Mouse (Mus musculus) liver, embryonic 13.5 days (tissue): ENCODE measurements around the gene Nos1. TPM values are rescaled to one million over a fixed set of nuclear protein-coding genes. Genes with fewer than 3 reads are reported as not detected.
"Not testable (repeated sequence)": the region's sequence is repeated elsewhere in the genome, so short reads cannot be mapped to it uniquely, and the experiment has no call there.

Experiments
- ATAC-seq: fragments of 200-750 bp; cut with Nextera tagmentation; 2 replicates; pipeline ENCODE4 v1.8.0; 2017; ENCODE audit warnings: low read depth, mild to moderate bottlenecking, moderate number of reproducible peaks, moderate library complexity
- DNase-seq: peaks from one replicate; pipeline ENCODE4 v3.0.0; 2022
- H3K27ac ChIP-seq: fragments of 300-500 bp; sonication (generic); 2 replicates; pipeline ENCODE4 v1.5.1; 2015; ENCODE audit warnings: moderate library complexity, mild to moderate bottlenecking, inconsistent platforms
- H3K27me3 ChIP-seq: fragments of 300-500 bp; sonication (generic); 2 replicates; pipeline ENCODE4 v1.6.1; 2015; ENCODE audit warnings: mild to moderate bottlenecking, inconsistent platforms
- H3K36me3 ChIP-seq: fragments of 300-500 bp; sonication (generic); 2 replicates; pipeline ENCODE4 v1.6.1; 2015; ENCODE audit warnings: mild to moderate bottlenecking, inconsistent platforms
- H3K4me1 ChIP-seq: fragments of 300-500 bp; sonication (generic); replicated peaks from 2 replicates; pipeline ENCODE4 v1.6.1; 2015; ENCODE audit warnings: inconsistent platforms
- H3K4me2 ChIP-seq: fragments of 300-500 bp; sonication (generic); 2 replicates; pipeline ENCODE4 v1.6.1; 2015; ENCODE audit warnings: inconsistent platforms, mild to moderate bottlenecking, moderate library complexity
- H3K4me3 ChIP-seq: fragments of 300-500 bp; sonication (generic); replicated peaks from 2 replicates; pipeline ENCODE4 v1.5.1; 2015; ENCODE audit warnings: mild to moderate bottlenecking, inconsistent platforms
- H3K9ac ChIP-seq: fragments of 300-500 bp; sonication (generic); 2 replicates; pipeline ENCODE4 v1.6.1; 2015; ENCODE audit warnings: mild to moderate bottlenecking, inconsistent platforms
- H3K9me3 ChIP-seq: fragments of 300-500 bp; sonication (generic); replicated peaks from 2 replicates; pipeline ENCODE4 v1.6.1; 2016; ENCODE audit warnings: inconsistent platforms
- WGBS: fragments of 180-500 bp; shearing (Covaris S2); methylation state at CpG from one replicate; pipeline ENCODE4 v1.1.7; 2015; ENCODE audit not compliant: insufficient replicate concordance; 5-methylcytosine and 5-hydroxymethylcytosine counted together
- polyA plus RNA-seq: library from polyadenylated mRNA; unstranded; fragments of >200 nt; fragmentation: Nextera tagmentation; extraction: Ambion mirVana; gene quantifications from 2 replicates; pipeline ENCODE4 v1.2.1, GENCODE M21; 2015

Nos1 gene
- polyA plus RNA-seq, 1 experiment from 2014 or later: not detected

DNA sequence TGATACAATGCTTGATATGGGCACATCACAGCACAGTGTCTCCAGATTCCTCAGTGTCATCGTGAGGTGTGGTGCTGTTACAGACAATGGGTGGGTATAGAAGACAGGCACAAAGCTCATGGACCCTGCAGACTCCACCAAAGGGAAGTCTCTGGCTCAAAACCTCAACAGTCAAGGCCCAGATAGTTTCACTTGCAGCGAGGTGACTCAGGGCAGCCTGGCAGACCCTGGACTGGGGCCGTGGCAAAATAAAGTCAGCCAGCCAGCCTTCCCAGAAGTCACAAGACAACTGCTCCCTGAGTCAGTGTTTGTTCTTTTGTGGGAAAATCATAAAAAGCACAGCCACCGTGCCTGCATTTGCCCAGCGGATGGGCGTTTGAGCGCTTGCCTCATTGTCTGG is 93.4 kb downstream of the Nos1 start:
- ATAC-seq (no peak), DNase-seq (no peak)
- WGBS: 71% methylated on average over 7 of the region's 7 CpGs
- Histone ChIP-seq H3K27ac (no peak overlapping the region), H3K9ac (no peak overlapping the region), H3K27me3 (no peaks in the 10 kb centered on the region), H3K4me2 (no peak overlapping the region), H3K4me3 (no peak overlapping the region), H3K36me3 (no peaks in the 10 kb centered on the region), H3K4me1 (no peaks in the 10 kb centered on the region), H3K9me3 (0 out of 2 replicates have a peak, but pooled peaks cover 6% of the 10 kb centered on the region)

DNA sequence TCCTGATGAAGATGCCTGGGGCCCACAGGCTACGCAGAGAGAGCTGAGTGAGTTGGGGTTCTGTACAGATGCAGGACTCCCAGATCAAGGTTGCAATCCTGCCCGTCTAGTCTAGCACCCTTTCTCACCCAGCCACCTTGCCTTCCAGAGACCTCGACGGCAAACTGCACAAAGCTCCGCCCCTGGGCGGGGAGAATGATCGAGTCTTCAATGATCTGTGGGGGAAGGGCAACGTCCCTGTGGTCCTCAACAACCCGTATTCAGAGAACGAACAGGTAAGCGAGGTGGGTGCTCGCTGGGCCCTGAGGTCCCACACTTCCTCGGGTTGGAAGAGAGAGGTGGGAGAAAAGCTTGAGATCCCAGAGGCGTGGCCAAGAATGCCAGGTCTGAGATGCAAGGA is 98.3 kb downstream of the Nos1 start:
- no peak for DNase-seq
- no peaks in the 10 kb centered on the region for H3K4me1 ChIP-seq
- H3K27me3 ChIP-seq: no peaks in the 10 kb centered on the region
- ATAC-seq: no peak
- WGBS: 31% methylated on average over 14 of the region's 14 CpGs
- H3K4me2 ChIP-seq: no peak overlapping the region
- no peaks in the 10 kb centered on the region for H3K36me3 ChIP-seq
- no peak overlapping the region for H3K27ac ChIP-seq
- H3K9me3 ChIP-seq: 0 out of 2 replicates have a peak, but pooled peaks cover 8% of the 10 kb centered on the region
- H3K4me3 ChIP-seq: no peak overlapping the region
- no peak overlapping the region for H3K9ac ChIP-seq

DNA sequence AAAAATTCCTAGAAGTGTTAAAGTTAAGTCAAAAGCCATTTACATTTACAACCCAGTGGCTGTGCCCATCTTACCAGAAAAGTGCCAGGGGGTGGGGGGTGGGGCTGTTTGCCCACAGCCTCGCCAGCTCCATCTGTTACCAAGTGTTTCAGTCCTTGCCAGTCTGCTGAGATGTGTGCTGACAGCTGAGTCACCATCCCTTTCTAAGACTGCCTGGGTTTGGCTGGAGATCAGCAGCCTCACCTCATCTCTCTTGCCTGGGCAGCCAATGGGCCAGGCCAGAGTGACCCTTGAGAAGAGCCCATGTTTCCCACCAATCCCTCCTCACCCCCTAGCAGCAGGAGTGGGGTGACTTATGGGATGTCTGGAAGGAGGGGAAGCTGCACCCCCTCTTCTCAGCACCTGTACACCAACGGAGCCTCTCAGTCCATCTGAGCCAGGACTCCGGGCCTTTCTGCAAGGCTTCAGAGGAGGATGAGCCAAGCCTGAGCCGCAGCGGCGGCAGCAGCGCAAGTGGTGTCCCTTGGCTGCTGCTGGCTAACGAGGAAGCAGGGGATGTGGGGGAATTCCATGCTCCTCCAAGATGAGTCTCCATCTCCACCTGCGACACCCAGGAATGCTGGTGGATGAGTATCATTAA is 100.2 kb downstream of the Nos1 start:
- H3K36me3 ChIP-seq: no peaks in the 10 kb centered on the region
- H3K27ac ChIP-seq: no peak overlapping the region
- ATAC-seq: no peak
- H3K4me2 ChIP-seq: no peak overlapping the region
- DNase-seq: no peak
- H3K4me1 ChIP-seq: no peaks in the 10 kb centered on the region
- H3K9me3 ChIP-seq: 0 out of 2 replicates have a peak, but pooled peaks cover 8% of the 10 kb centered on the region
- 78% methylated on average over 9 of the region's 9 CpGs for WGBS
- H3K27me3 ChIP-seq: no peaks in the 10 kb centered on the region
- no peak overlapping the region for H3K9ac ChIP-seq
- H3K4me3 ChIP-seq: no peak overlapping the region

DNA sequence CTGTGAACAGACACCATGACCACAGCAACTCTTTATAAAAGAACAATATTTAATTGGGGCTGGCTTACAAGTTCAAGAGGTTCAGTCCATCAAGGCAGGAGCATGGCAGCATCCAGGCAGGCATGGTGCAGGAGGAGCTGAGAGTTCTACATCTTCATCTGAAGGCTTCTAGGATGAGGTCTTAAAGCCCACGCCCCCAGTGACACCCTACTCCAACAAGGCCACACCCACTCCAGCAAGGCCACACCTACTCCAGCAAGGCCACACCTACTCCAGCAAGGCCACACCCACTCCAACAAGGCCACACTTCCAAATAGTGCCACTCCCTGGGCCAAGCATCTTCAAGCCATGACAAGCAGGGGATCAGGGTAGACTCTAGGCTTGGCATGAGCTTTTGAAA is 101.6 kb downstream of the Nos1 start:
- not testable (repeated sequence) for H3K4me2 ChIP-seq, H3K9ac ChIP-seq, H3K27me3 ChIP-seq, H3K4me3 ChIP-seq, H3K4me1 ChIP-seq, H3K9me3 ChIP-seq, DNase-seq, H3K27ac ChIP-seq, H3K36me3 ChIP-seq, ATAC-seq
- 65% methylated on average over 1 of the region's 1 CpGs for WGBS

DNA sequence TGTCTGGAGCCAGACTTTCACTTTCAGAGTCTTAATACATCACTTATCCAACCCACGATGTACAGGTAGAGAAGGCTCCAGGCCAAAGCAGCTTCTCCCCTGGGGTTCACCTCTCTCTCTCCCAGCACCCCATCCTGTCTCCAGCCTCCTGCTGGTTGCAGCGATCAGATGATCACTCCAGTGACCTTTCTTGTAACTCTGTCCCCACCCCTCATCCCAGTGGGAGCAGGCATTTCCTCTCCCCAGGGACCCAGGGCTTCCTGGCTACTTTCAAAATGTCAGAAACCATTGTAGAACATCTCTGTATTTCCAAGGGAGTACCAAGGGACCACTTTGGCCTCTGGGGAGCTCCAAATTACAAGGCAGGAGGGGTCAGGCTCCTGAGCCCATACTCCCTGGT is 104.2 kb downstream of the Nos1 start:
- no peak overlapping the region for H3K4me3 ChIP-seq
- H3K4me2 ChIP-seq: no peak overlapping the region
- WGBS: 47% methylated on average over 2 of the region's 2 CpGs
- H3K27me3 ChIP-seq: no peaks in the 10 kb centered on the region
- no peaks in the 10 kb centered on the region for H3K36me3 ChIP-seq
- H3K9ac ChIP-seq: no peak overlapping the region
- H3K27ac ChIP-seq: no peak overlapping the region
- H3K4me1 ChIP-seq: no peaks in the 10 kb centered on the region
- 0 out of 2 replicates have a peak, but pooled peaks cover 2% of the 10 kb centered on the region for H3K9me3 ChIP-seq
- ATAC-seq (no peak), DNase-seq (no peak)

DNA sequence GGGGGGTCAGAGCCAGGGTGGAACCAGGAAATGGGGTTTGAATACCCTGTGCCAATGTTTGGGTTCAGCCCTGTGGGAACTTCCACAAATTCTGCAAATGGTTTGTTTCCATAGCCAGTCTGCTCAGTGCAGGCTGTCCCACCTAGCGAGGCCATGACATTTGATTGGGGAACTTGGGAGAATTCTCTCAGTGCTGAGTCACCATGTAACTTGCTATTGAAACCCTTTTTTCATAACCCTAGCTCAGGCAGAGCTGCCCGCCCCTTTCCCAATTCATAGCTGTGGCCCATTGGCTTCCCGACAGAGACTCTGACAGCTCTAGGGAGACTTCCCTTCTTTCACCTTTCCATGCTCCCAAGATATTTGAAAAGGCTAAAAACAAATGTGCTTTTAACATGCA is 107.3 kb downstream of the Nos1 start:
- 50% methylated on average over 3 of the region's 3 CpGs for WGBS

DNA sequence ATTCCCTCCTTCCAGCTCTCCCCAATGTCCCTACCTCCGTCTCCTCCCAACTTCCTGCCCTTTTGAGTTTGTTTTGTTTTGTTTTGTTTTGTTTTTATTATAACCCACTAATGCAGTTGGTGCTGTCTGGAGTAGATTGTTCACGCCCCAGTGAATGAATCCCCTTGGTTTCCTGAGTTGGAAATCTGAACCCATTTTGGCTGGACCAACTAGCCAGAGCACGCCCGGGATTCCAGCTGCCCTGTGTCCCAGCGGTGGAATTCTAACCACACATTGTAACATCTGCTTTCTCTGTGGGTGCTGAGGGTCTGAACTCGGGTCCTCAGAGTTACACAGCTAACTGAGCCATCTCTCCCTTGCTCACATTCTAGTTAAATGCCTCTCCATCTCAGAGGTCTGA is 108.1 kb downstream of the Nos1 start:
- no peaks in the 10 kb centered on the region for H3K9me3 ChIP-seq
- no peak overlapping the region for H3K4me2 ChIP-seq
- H3K9ac ChIP-seq: no peak overlapping the region
- no peak for ATAC-seq
- no peaks in the 10 kb centered on the region for H3K4me1 ChIP-seq
- no peak overlapping the region for H3K4me3 ChIP-seq
- no peak for DNase-seq
- WGBS: 48% methylated on average over 6 of the region's 6 CpGs
- H3K27me3 ChIP-seq: no peaks in the 10 kb centered on the region
- no peak overlapping the region for H3K27ac ChIP-seq
- no peaks in the 10 kb centered on the region for H3K36me3 ChIP-seq

More for the DNA sequence above, 107.3 kb downstream of the Nos1 start:
- Histone ChIP-seq H3K9me3 (no peaks in the 10 kb centered on the region), H3K9ac (no peak overlapping the region), H3K4me2 (no peak overlapping the region), H3K36me3 (no peaks in the 10 kb centered on the region), H3K27me3 (no peaks in the 10 kb centered on the region), H3K4me1 (no peaks in the 10 kb centered on the region), H3K27ac (no peak overlapping the region), H3K4me3 (no peak overlapping the region)
- ATAC-seq (no peak), DNase-seq (no peak)

DNA sequence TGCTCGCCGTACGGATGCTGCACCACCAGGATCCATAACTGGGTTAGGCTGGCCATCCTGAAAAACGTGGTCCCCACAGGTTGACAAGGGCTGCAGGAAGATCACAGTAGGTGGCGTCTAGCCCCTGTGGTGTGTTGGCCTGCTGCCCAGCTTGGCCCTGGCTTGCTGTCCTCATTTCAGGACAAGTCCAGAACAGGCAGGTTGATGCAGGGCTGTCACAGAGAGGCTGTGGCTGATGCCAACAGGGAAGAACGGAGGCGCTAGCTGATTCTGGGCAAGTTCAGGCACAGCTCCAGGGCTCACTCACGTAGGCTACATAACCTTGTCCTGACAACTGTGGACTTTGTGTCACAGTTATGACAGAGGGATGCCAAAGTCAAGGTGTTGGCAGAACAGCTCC is 108.7 kb downstream of the Nos1 start:
- Histone ChIP-seq H3K4me1 (no peaks in the 10 kb centered on the region), H3K27ac (no peak overlapping the region), H3K9ac (no peak overlapping the region), H3K9me3 (no peaks in the 10 kb centered on the region), H3K4me3 (no peak overlapping the region), H3K4me2 (no peak overlapping the region), H3K27me3 (no peaks in the 10 kb centered on the region), H3K36me3 (no peaks in the 10 kb centered on the region)
- ATAC-seq (no peak), DNase-seq (no peak)
- WGBS: 67% methylated on average over 8 of the region's 8 CpGs

DNA sequence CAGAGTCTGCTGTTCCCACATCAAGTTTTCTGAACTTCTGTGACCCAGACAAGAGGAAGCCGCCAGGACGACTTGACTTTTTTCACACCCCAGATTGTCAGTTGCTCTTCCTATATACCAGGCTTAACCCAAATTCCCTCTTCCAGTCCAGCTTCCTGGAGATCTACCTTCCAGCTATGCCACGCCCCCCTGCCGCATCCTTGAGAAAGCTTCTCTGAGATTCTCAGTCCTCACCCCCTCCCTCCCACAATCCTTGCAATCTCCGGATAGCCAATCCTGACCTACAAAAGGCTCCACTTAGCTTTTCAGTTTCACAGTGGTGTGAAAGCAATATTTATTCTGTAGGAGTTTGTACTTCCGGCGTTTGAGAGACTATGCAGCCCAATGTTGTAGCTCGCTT is 110.0 kb downstream of the Nos1 start:
- no peak overlapping the region for H3K9ac ChIP-seq
- no peak overlapping the region for H3K4me3 ChIP-seq
- ATAC-seq: no peak
- no peak overlapping the region for H3K27ac ChIP-seq
- no peaks in the 10 kb centered on the region for H3K36me3 ChIP-seq
- no peak for DNase-seq
- no peak overlapping the region for H3K4me2 ChIP-seq
- H3K27me3 ChIP-seq: no peaks in the 10 kb centered on the region
- no peaks in the 10 kb centered on the region for H3K9me3 ChIP-seq
- no peaks in the 10 kb centered on the region for H3K4me1 ChIP-seq
- WGBS: 56% methylated on average over 8 of the region's 8 CpGs

DNA sequence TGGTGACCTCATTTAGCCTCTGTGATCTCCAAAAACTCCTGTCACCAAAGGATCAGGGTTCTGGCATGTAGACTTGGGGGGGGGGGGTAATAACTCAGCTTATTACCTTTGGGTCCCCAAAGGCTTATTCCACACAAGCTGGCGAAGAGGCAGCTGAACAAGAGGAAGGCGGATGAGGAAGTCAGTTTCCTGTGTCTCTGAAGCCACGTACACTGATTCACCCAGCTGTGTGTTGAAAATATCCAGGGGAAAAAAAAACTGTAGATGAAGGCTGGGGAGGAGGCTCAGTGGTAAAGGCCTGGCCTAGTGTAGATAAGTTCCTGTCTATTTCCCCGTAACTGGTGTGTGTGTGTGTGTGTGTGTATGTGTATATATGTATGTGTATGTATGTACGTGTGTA is 110.7 kb downstream of the Nos1 start:
- DNase-seq: no peak
- Histone ChIP-seq H3K9me3 (no peaks in the 10 kb centered on the region), H3K4me3 (no peak overlapping the region), H3K36me3 (no peaks in the 10 kb centered on the region), H3K4me1 (no peaks in the 10 kb centered on the region), H3K4me2 (no peak overlapping the region), H3K27me3 (no peaks in the 10 kb centered on the region), H3K27ac (no peak overlapping the region), H3K9ac (no peak overlapping the region)
- no peak for ATAC-seq
- 34% methylated on average over 5 of the region's 5 CpGs for WGBS

DNA sequence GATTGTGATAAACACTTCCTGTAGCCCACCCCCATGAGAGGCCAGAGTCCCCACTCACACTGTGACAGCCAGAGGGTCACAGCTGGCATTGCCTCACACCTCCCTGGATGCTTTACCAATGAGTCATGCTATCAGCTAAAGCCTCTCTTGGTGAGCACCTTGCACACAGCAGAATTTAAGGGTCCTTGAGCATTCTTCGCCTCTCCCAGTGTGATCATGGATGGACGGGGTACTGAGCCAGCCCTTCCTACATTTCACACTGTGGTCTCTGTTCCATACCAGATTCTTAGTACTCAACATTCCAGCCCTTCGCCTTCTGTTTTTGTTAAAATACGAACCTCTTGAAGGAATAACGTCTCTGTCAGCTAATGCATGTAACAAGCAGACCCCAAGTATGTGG is 113.2 kb downstream of the Nos1 start:
- no peaks in the 10 kb centered on the region for H3K36me3 ChIP-seq
- no peaks in the 10 kb centered on the region for H3K4me1 ChIP-seq
- no peaks in the 10 kb centered on the region for H3K27me3 ChIP-seq
- no peak overlapping the region for H3K9ac ChIP-seq
- WGBS: 58% methylated on average over 5 of the region's 5 CpGs
- DNase-seq (no peak), ATAC-seq (no peak)
- no peak overlapping the region for H3K4me3 ChIP-seq
- no peak overlapping the region for H3K4me2 ChIP-seq
- H3K9me3 ChIP-seq: no peaks in the 10 kb centered on the region
- H3K27ac ChIP-seq: no peak overlapping the region

DNA sequence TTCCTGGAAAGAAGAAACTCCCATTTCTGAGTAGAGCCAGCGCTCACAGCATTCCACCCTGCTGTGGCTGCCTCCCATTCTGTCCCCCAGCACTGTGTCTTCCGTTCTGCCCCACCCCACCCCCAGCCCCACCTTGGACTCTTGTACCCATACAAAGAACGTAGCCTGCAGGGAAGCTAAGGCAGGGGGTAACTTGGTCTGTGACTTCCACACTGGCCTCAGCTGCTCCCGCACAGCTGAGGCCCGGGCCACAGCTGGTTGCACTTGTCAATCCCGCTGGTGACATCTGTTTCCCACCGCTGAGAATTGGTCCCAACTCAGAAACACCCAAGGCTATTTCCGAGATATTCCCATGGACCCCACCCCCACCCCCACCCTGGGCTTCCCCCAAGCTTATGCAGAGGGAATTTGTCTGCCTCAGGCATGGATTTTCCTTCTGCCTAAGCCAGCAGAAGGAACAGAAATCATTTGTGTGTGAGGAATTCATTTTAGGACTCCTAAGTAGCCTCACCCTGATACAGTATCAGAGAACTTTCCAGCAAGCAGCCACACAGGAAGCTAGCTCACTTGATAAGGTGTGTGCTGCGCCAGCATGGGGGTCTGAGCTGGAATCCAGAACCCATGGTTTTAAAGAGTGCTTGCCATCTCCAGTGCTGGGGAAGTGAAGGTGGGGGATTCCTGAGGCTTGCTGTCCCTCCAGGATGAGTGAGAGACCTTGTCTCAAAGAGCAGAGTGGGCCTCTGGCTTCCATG is 117.4 kb downstream of the Nos1 start:
- no peak overlapping the region for H3K27ac ChIP-seq
- no peak for DNase-seq
- no peak for ATAC-seq
- H3K27me3 ChIP-seq: no peaks in the 10 kb centered on the region
- H3K36me3 ChIP-seq: no peaks in the 10 kb centered on the region
- H3K4me2 ChIP-seq: no peak overlapping the region
- H3K9ac ChIP-seq: no peak overlapping the region
- H3K4me1 ChIP-seq: no peaks in the 10 kb centered on the region
- no peaks in the 10 kb centered on the region for H3K9me3 ChIP-seq
- 13% methylated on average over 9 of the region's 9 CpGs for WGBS
- no peak overlapping the region for H3K4me3 ChIP-seq
